Mouse (Mus musculus): ENCODE data around the gene Vmn1r215.

GRCm38 (mm10) chr13:23069312-23069711 lies 1.5 kb downstream of the Vmn1r215 start:
- TF ChIP-seq CTCF (IDR thresholded peaks at IDR 0.05; ENCODE audit: control insufficient read depth, insufficient read depth, insufficient replicate concordance, low read depth, low read length) (no peak), POLR2A (IDR thresholded peaks at IDR 0.05; ENCODE audit: control insufficient read depth, low read depth, low read length) (no peak)
